Mouse (Mus musculus): ENCODE measurements at regions not wholly inside any gene's neighbourhood (a gene's known extent, or its start where the extent isn't known, plus 50 kb on each side); places are given as distances from the start of the nearest gene placed in this dataset.

DNA sequence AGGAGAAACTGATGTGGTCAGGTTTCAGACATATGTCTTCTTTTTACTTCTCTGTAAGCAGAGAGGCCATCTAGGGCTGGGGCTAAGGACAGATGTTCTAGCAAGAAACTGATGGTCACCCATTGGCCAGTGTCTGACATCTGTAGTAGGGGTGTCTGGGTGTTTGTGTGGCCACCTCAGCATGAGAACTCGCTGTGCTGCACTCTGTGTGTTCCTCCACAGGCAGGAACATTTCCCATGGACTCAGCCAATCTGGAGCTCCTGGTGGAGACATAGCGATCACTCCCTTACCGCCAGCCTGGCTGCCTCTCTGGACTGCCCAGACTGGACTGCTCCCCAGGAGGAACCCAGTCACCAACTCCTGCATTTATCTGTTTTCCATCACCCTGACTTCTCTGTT is 119.1 kb upstream of the Gdf10 start:
- 87% methylated on average over 3 of the region's 3 CpGs for WGBS
- ATAC-seq (replicated peaks), result no peak
- H3K4me3 ChIP-seq, result no peak overlapping the region
- H3K36me3 ChIP-seq (replicated peaks), result no peaks in the 10 kb centered on the region
- no peak overlapping the region for H3K9ac ChIP-seq
- H3K27ac ChIP-seq, result no peak overlapping the region
- no peaks in the 10 kb centered on the region for H3K27me3 ChIP-seq (replicated peaks)
- no peak overlapping the region for H3K4me2 ChIP-seq
- no peaks in the 10 kb centered on the region for H3K9me3 ChIP-seq
- H3K4me1 ChIP-seq, result no peaks in the 10 kb centered on the region

DNA sequence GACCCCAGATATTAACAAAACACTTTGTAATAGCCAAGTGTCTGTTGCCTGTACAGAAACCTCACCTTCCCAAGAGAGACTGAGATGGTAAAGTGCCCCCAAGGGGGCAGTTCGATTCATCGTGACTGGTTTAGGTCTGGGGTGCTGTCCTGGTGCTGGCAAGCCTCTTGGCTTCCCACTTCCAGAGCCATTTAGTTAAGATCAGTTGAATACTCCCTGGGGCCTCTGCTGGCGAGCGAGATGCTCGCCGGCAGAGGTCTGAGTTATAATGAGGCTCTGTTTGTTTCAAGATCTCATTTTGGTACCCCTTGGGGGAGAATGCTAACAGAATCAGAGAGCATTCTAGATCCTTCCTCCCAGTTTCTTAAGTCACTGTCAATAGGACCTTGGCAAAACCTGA is 118.7 kb upstream of the Gdf10 start:
- WGBS, result 52% methylated on average over 6 of the region's 6 CpGs
- no peak overlapping the region for H3K4me3 ChIP-seq
- no peaks in the 10 kb centered on the region for H3K36me3 ChIP-seq (replicated peaks)
- no peaks in the 10 kb centered on the region for H3K4me1 ChIP-seq
- no peak overlapping the region for H3K27ac ChIP-seq
- H3K9ac ChIP-seq, result no peak overlapping the region
- H3K9me3 ChIP-seq, result no peaks in the 10 kb centered on the region
- H3K27me3 ChIP-seq (replicated peaks), result no peaks in the 10 kb centered on the region
- no peak overlapping the region for H3K4me2 ChIP-seq
- ATAC-seq (replicated peaks), result no peak

GRCm38 (mm10) chr14:33807196-33807595 is 116.2 kb upstream of the Gdf10 start:
- no peak overlapping the region for H3K9ac ChIP-seq
- H3K4me3 ChIP-seq, result no peak overlapping the region
- no peak overlapping the region for H3K27ac ChIP-seq
- no peaks in the 10 kb centered on the region for H3K36me3 ChIP-seq (replicated peaks)
- H3K27me3 ChIP-seq (replicated peaks), result no peaks in the 10 kb centered on the region
- H3K9me3 ChIP-seq, result no peaks in the 10 kb centered on the region
- no peak for ATAC-seq (replicated peaks)
- H3K4me1 ChIP-seq, result no peaks in the 10 kb centered on the region
- 78% methylated on average over 7 of the region's 7 CpGs for WGBS
- no peak overlapping the region for H3K4me2 ChIP-seq

- H3K9ac ChIP-seq, result no peak overlapping the region
- WGBS, result 78% methylated on average over 11 of the region's 11 CpGs
- H3K27me3 ChIP-seq (replicated peaks), result no peaks in the 10 kb centered on the region
- H3K4me2 ChIP-seq, result no peak overlapping the region
- no peaks in the 10 kb centered on the region for H3K36me3 ChIP-seq (replicated peaks)
- H3K9me3 ChIP-seq, result no peaks in the 10 kb centered on the region
- ATAC-seq (replicated peaks), result no peak
- no peaks in the 10 kb centered on the region for H3K4me1 ChIP-seq
- no peak overlapping the region for H3K27ac ChIP-seq
- H3K4me3 ChIP-seq, result no peak overlapping the region
These were observed 114.7 kb upstream of the Gdf10 start for GRCm38 (mm10) chr14:33808593-33809265.

- Histone ChIP-seq H3K27ac (no peak overlapping the region), H3K4me2 (no peak overlapping the region), H3K9ac (no peak overlapping the region), H3K36me3 (replicated peaks) (no peaks in the 10 kb centered on the region), H3K9me3 (no peaks in the 10 kb centered on the region), H3K4me1 (no peaks in the 10 kb centered on the region), H3K27me3 (replicated peaks) (no peaks in the 10 kb centered on the region), H3K4me3 (no peak overlapping the region)
- no peak for ATAC-seq (replicated peaks)
- WGBS, result 78% methylated on average over 4 of the region's 4 CpGs
These were observed 112.8 kb upstream of the Gdf10 start for GRCm38 (mm10) chr14:33810584-33810983.

DNA sequence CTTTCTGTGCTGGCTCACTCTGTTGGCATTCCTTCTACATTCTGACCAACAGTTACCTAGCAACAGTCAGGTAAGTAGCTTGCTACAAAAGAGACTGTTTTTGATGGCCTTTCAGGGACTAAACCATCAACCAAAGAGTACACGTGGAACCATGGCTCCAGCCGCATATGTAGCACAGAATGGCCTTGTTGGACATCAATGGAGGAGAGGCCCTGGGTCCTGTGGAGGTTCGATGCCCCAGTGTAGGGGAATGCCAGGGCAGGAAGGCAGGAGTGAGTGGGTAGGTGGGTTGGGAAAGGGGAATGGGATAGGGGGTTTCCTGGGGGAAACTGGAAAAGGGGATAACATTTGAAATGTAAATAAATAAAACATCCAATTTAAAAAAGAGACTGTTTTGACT is 112.1 kb upstream of the Gdf10 start:
- H3K9ac ChIP-seq, result no peak overlapping the region
- no peak overlapping the region for H3K4me3 ChIP-seq
- no peak overlapping the region for H3K4me2 ChIP-seq
- ATAC-seq (replicated peaks), result no peak
- no peaks in the 10 kb centered on the region for H3K27me3 ChIP-seq (replicated peaks)
- H3K27ac ChIP-seq, result no peak overlapping the region
- no peaks in the 10 kb centered on the region for H3K9me3 ChIP-seq
- WGBS, result 48% methylated on average over 3 of the region's 3 CpGs
- H3K36me3 ChIP-seq (replicated peaks), result no peaks in the 10 kb centered on the region
- H3K4me1 ChIP-seq, result no peaks in the 10 kb centered on the region

- Histone ChIP-seq H3K36me3 (replicated peaks) (no peaks in the 10 kb centered on the region), H3K4me2 (no peak overlapping the region), H3K4me3 (no peak overlapping the region), H3K27me3 (replicated peaks) (no peaks in the 10 kb centered on the region), H3K27ac (no peak overlapping the region), H3K9ac (no peak overlapping the region), H3K9me3 (no peaks in the 10 kb centered on the region), H3K4me1 (no peaks in the 10 kb centered on the region)
- no peak for ATAC-seq (replicated peaks)
- WGBS, result 76% methylated on average over 8 of the region's 8 CpGs
These were observed 111.1 kb upstream of the Gdf10 start for GRCm38 (mm10) chr14:33812266-33812665.

GRCm38 (mm10) chr14:33812772-33813171 is 110.6 kb upstream of the Gdf10 start:
- no peaks in the 10 kb centered on the region for H3K4me1 ChIP-seq
- H3K27me3 ChIP-seq (replicated peaks), result no peaks in the 10 kb centered on the region
- H3K36me3 ChIP-seq (replicated peaks), result no peaks in the 10 kb centered on the region
- H3K27ac ChIP-seq, result no peak overlapping the region
- H3K4me3 ChIP-seq, result no peak overlapping the region
- 82% methylated on average over 4 of the region's 4 CpGs for WGBS
- no peak overlapping the region for H3K4me2 ChIP-seq
- H3K9me3 ChIP-seq, result no peaks in the 10 kb centered on the region
- no peak for ATAC-seq (replicated peaks)
- H3K9ac ChIP-seq, result no peak overlapping the region

DNA sequence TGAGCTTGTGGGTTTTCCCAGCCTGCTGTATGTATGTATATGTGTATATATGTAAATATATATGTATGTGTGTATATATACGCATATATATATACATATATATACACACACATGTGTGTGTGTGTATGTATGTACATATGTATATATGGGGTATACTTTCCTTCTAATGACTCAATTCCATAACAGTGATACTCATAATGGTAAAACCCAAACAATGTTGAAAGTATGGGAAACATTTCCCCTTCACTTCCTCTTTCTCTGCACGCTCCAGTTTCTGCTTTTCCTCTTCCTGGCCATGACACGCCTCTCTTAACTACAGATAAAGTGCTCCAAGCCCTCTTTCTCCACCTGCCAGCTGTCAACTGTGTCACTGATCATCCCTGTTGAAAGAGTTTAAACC is 110.1 kb upstream of the Gdf10 start:
- H3K27me3 ChIP-seq (replicated peaks), result no peaks in the 10 kb centered on the region
- H3K4me1 ChIP-seq, result no peaks in the 10 kb centered on the region
- WGBS, result 88% methylated on average over 3 of the region's 3 CpGs
- no peak for ATAC-seq (replicated peaks)
- H3K4me2 ChIP-seq, result no peak overlapping the region
- no peak overlapping the region for H3K9ac ChIP-seq
- H3K4me3 ChIP-seq, result no peak overlapping the region
- H3K36me3 ChIP-seq (replicated peaks), result no peaks in the 10 kb centered on the region
- no peak overlapping the region for H3K27ac ChIP-seq
- no peaks in the 10 kb centered on the region for H3K9me3 ChIP-seq

DNA sequence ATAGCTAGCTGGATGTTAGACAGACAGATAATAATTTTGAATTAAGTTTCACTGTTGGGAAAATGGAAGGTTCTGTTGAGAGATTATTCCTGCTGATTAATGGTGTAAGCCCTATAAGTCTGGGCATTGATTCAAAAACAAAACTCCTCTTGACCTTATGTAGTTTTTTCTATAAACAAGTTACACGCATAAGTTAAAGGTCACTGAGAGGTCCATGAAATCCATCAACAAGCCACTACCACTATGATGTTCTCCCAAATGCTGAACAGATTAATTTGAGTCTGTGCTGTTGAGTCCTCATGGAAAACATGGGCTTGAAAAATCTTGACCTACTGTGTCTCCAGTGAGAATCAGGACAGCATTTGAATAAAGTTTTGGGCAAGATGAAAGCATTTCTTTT is 109.3 kb upstream of the Gdf10 start:
- Histone ChIP-seq H3K36me3 (replicated peaks) (no peaks in the 10 kb centered on the region), H3K4me2 (no peak overlapping the region), H3K9ac (no peak overlapping the region), H3K4me3 (no peak overlapping the region), H3K27ac (no peak overlapping the region), H3K27me3 (replicated peaks) (no peaks in the 10 kb centered on the region), H3K9me3 (no peaks in the 10 kb centered on the region), H3K4me1 (no peaks in the 10 kb centered on the region)
- WGBS, result 88% methylated on average over 1 of the region's 1 CpGs
- ATAC-seq (replicated peaks), result no peak

DNA sequence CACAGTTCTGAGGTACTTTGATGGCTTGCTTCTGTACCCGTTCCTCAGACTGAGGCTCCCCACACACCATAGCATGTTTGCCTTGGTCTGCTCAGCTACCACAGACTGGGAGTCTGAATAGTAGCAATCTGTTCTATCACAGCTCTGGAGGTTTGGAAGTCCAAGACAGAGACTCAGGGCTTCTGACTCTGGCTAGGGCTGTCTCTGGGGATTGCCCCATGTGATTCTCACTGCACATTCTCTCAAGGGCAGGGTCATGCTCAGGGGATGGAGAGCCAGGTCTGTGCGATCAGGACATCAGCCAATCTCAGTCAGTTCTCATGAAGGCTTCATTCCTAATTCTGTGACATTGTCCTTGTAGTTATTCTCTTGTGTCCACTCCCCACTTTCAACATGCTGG is 108.8 kb upstream of the Gdf10 start:
- Histone ChIP-seq H3K27ac (no peak overlapping the region), H3K27me3 (replicated peaks) (no peaks in the 10 kb centered on the region), H3K4me2 (no peak overlapping the region), H3K9ac (no peak overlapping the region), H3K9me3 (no peaks in the 10 kb centered on the region), H3K4me3 (no peak overlapping the region), H3K4me1 (no peaks in the 10 kb centered on the region), H3K36me3 (replicated peaks) (no peaks in the 10 kb centered on the region)
- ATAC-seq (replicated peaks), result no peak
- 84% methylated on average over 2 of the region's 2 CpGs for WGBS

DNA sequence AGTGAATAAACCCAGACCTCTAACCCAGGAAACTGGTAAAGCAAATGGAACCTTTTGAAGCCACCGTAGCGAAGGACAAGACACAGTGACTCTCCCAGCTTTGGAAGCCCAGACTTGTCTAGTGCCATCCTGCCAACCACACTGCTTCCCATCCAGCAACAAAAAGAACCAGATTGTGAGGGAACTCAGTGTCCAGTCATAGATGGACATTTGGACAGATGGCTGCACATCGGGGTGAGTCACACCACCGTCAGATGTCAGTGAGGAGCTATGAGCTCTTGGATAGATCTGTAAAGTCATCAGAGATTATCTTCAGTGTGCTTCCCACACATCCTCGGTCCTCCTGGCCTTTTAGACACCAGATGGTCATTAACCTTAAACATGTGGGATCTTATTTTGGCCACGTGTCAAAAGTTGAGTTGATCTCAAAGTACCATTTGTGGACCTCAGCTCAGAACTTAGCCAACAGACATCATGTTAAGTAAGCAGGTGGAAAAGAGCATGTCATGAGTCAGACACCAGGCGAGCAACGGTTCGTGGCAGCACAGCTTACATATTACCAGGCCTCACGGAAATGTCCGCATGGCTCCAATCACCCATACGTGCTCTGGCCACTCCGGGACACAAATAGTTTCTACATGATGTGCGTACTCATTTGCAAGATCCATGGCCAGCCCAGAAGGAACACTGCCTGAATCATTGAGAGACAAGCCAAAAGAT is 102.7 kb upstream of the Gdf10 start:
- 92% methylated on average over 14 of the region's 14 CpGs for WGBS
- H3K9me3 ChIP-seq, result no peaks in the 10 kb centered on the region
- no peak overlapping the region for H3K4me2 ChIP-seq
- no peaks in the 10 kb centered on the region for H3K27me3 ChIP-seq (replicated peaks)
- H3K4me1 ChIP-seq, result peaks cover 8% of the 10 kb centered on the region
- no peak for ATAC-seq (replicated peaks)
- H3K9ac ChIP-seq, result no peak overlapping the region
- no peak overlapping the region for H3K27ac ChIP-seq
- no peaks in the 10 kb centered on the region for H3K36me3 ChIP-seq (replicated peaks)
- no peak overlapping the region for H3K4me3 ChIP-seq

GRCm38 (mm10) chr14:33821436-33821835 is 102.0 kb upstream of the Gdf10 start:
- 90% methylated on average over 7 of the region's 7 CpGs for WGBS
- ATAC-seq (replicated peaks), result no peak
- no peaks in the 10 kb centered on the region for H3K9me3 ChIP-seq
- no peaks in the 10 kb centered on the region for H3K27me3 ChIP-seq (replicated peaks)
- no peak overlapping the region for H3K9ac ChIP-seq
- no peaks in the 10 kb centered on the region for H3K36me3 ChIP-seq (replicated peaks)
- no peak overlapping the region for H3K27ac ChIP-seq
- no peak overlapping the region for H3K4me2 ChIP-seq
- no peak overlapping the region for H3K4me3 ChIP-seq
- peaks cover 8% of the 10 kb centered on the region for H3K4me1 ChIP-seq
